Mouse (Mus musculus) megakaryocyte, embryonic 14.5 days (primary cell): Measurements from ENCODE around the gene Baz2a.

Experiments
- FLI1 ChIP-seq: IDR thresholded peaks from 2 replicates; pipeline ENCODE4 v1.6.1; 2012; ENCODE audit warnings: low read length, inconsistent platforms, mixed read lengths
- GATA1 ChIP-seq: IDR thresholded peaks from 3 replicates; pipeline ENCODE4 v1.6.1; 2012; ENCODE audit warnings: mixed read lengths, low read length, inconsistent platforms, borderline replicate concordance

- TF ChIP-seq GATA1 = no peak
- no peak for TF ChIP-seq FLI1
These were observed 36.8 kb downstream of the Baz2a start for GRCm38 (mm10) chr10:128128143-128128542.
